Mouse (Mus musculus) forebrain, embryonic 14.5 days (tissue): ENCODE measurements around the gene Grhl1. TPM values are rescaled to one million over a fixed set of nuclear protein-coding genes. Genes with fewer than 3 reads are reported as not detected.

Experiments
- ATAC-seq: fragments of 200-750 bp; cut with Nextera tagmentation; 2 replicates; pipeline ENCODE4 v1.8.0; 2017; ENCODE audit warnings: mild to moderate bottlenecking, moderate library complexity
- DNase-seq: peaks from one replicate; pipeline ENCODE4 v3.0.0-alpha.2; 2015; ENCODE audit warnings: low spot score
- H3K27ac ChIP-seq: fragments of 300-500 bp; sonication (generic); 2 replicates; pipeline ENCODE4 v1.5.1; 2014; ENCODE audit warnings: low read depth, mild to moderate bottlenecking, control low read depth, low read length, moderate library complexity
- H3K27me3 ChIP-seq: fragments of 300-500 bp; sonication (generic); replicated peaks from 2 replicates; pipeline ENCODE4 v1.6.1; 2014; ENCODE audit warnings: low read length, control low read depth, mixed read lengths; ENCODE audit not compliant: control insufficient read depth, insufficient read depth
- H3K36me3 ChIP-seq: fragments of 300-500 bp; sonication (generic); 2 replicates; pipeline ENCODE4 v1.6.1; 2014; ENCODE audit warnings: low read length, control low read depth; ENCODE audit not compliant: control insufficient read depth, insufficient read depth
- H3K4me1 ChIP-seq: fragments of 300-500 bp; sonication (generic); 2 replicates; pipeline ENCODE4 v1.6.1; 2014; ENCODE audit warnings: antibody characterized with exemption, low read length, control low read depth; ENCODE audit not compliant: control insufficient read depth, insufficient read depth
- H3K4me2 ChIP-seq: fragments of 300-500 bp; sonication (generic); 2 replicates; pipeline ENCODE4 v1.6.1; 2014; ENCODE audit warnings: mild to moderate bottlenecking, control low read depth, low read length
- H3K4me3 ChIP-seq: fragments of 300-500 bp; sonication (generic); 2 replicates; pipeline ENCODE4 v1.5.1; 2014; ENCODE audit warnings: low read depth, low read length, control low read depth
- H3K9ac ChIP-seq: fragments of 300-500 bp; sonication (generic); 2 replicates; pipeline ENCODE4 v1.6.1; 2014; ENCODE audit warnings: mild to moderate bottlenecking, low read length, control low read depth, moderate library complexity
- H3K9me3 ChIP-seq: fragments of 300-500 bp; sonication (generic); replicated peaks from 2 replicates; pipeline ENCODE4 v1.6.1; 2016; ENCODE audit warnings: low read length, control low read depth, mixed read lengths; ENCODE audit not compliant: control insufficient read depth
- WGBS: fragments of 180-500 bp; shearing (Covaris S2); extraction: QIAGEN DNeasy Blood & Tissue Kit; methylation state at CpG from one replicate; pipeline ENCODE4 v1.1.7; 2014; 5-methylcytosine and 5-hydroxymethylcytosine counted together
- polyA plus RNA-seq: library from polyadenylated mRNA; unstranded; fragments of >200 nt; fragmentation: Nextera tagmentation; extraction: Ambion mirVana; gene quantifications from 2 replicates; pipeline ENCODE4 v1.2.1, GENCODE M21; 2014

The Grhl1 gene
- polyA plus RNA-seq, 1 experiment from 2014 or later = 0.72 TPM

DNA sequence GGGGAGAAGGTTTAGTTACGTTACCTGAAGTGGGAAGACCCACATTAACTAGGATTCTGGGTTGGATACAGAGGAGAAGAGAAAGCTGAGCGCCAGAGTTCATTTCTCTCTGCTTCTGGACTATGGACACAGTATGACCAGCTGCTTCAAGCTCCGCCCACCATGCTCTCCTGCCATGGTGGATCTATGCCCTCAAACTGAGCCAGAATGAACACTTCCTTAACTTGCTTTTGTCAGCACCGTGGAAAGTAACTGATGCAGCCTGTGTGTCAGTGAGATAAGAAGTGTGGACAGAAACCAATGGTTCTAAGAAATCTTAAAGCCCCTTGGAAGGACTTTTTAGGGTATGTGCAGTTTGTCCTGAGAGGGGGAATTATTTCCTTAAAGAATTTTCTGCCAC, 86.9 kb downstream of the Grhl1 start:
- no peak for ATAC-seq
- no peak for DNase-seq
- 90% methylated on average over 4 of the region's 4 CpGs for WGBS
- H3K4me3 ChIP-seq = no peak overlapping the region
- H3K4me1 ChIP-seq = no peaks in the 10 kb centered on the region
- no peak overlapping the region for H3K27ac ChIP-seq
- no peak overlapping the region for H3K9ac ChIP-seq
- peaks cover 60% of the 10 kb centered on the region for H3K36me3 ChIP-seq
- H3K27me3 ChIP-seq = no peaks in the 10 kb centered on the region
- no peak overlapping the region for H3K4me2 ChIP-seq
- no peaks in the 10 kb centered on the region for H3K9me3 ChIP-seq

GRCm38 (mm10) chr12:24659923-24660322, 87.8 kb downstream of the Grhl1 start:
- no peak overlapping the region for H3K4me2 ChIP-seq
- ATAC-seq (no peak), DNase-seq (no peak)
- no peaks in the 10 kb centered on the region for H3K4me1 ChIP-seq
- no peaks in the 10 kb centered on the region for H3K9me3 ChIP-seq
- no peak overlapping the region for H3K27ac ChIP-seq
- H3K36me3 ChIP-seq = peaks cover 51% of the 10 kb centered on the region
- H3K27me3 ChIP-seq = no peaks in the 10 kb centered on the region
- no peak overlapping the region for H3K4me3 ChIP-seq
- WGBS = 91% methylated on average over 9 of the region's 9 CpGs
- no peak overlapping the region for H3K9ac ChIP-seq

GRCm38 (mm10) chr12:24661100-24661499, 89.0 kb downstream of the Grhl1 start:
- DNase-seq (no peak), ATAC-seq (no peak)
- Histone ChIP-seq H3K36me3 (peaks cover 40% of the 10 kb centered on the region), H3K4me1 (no peaks in the 10 kb centered on the region), H3K27ac (no peak overlapping the region), H3K4me3 (no peak overlapping the region), H3K27me3 (no peaks in the 10 kb centered on the region), H3K9ac (no peak overlapping the region), H3K9me3 (no peaks in the 10 kb centered on the region), H3K4me2 (no peak overlapping the region)
- WGBS = 91% methylated on average over 4 of the region's 4 CpGs

DNA sequence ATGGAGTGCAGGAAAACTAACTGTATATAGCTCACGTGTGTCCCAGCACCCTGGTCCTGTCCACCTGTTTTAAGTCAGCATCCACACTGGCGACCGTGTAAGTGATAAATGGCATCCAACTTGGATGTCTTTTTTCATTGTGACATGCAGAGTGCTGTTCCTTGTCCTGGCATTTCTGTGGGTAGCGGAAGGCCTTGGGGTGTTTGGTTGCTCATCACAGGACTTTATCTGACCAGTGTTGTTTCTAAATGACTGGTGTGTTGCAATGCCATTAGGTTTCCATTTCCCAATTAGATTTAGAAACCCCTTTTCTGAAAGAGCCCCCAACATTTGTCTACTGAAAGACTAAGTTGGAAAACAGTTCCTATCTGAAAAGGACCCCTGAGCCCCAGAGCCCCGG, 90.0 kb downstream of the Grhl1 start:
- H3K4me1 ChIP-seq = no peaks in the 10 kb centered on the region
- no peak overlapping the region for H3K9ac ChIP-seq
- 94% methylated on average over 5 of the region's 5 CpGs for WGBS
- H3K27ac ChIP-seq = no peak overlapping the region
- no peak overlapping the region for H3K4me3 ChIP-seq
- H3K4me2 ChIP-seq = no peak overlapping the region
- no peaks in the 10 kb centered on the region for H3K27me3 ChIP-seq
- ATAC-seq (no peak), DNase-seq (no peak)
- no peaks in the 10 kb centered on the region for H3K9me3 ChIP-seq
- H3K36me3 ChIP-seq = peaks cover 38% of the 10 kb centered on the region

Other genes starting within 250 kb of the Grhl1 start
- gene Taf1b, start 73.9 kb upstream of the Grhl1 start, polyA plus RNA-seq = 40.6 and 48.1 TPM in 2 replicates
- gene Klf11, start 79.0 kb downstream of the Grhl1 start, polyA plus RNA-seq = 14.8 and 17.0 TPM in 2 replicates
- 1.2 and 1.7 TPM in 2 replicates for gene Cys1, start 109.5 kb downstream of the Grhl1 start, polyA plus RNA-seq
- gene Rrm2, start 136.0 kb downstream of the Grhl1 start, polyA plus RNA-seq = 136 and 139 TPM in 2 replicates